Mouse (Mus musculus) T-helper 17 cell (primary cell): ENCODE measurements around the gene Sgtb.

Source experiments
- in situ Hi-C, 2 experiments: fragments of 300-600 bp; cut with MboI, MseI; formaldehyde crosslinking; loops; 1 replicate in 1 of 2; 2 replicates in 1 of 2; pipeline ENCODE4 v1.15.1; 2025; ENCODE audit warnings: high pct_unique_total_duplicates in 2 of 2

The Sgtb gene

DNA sequence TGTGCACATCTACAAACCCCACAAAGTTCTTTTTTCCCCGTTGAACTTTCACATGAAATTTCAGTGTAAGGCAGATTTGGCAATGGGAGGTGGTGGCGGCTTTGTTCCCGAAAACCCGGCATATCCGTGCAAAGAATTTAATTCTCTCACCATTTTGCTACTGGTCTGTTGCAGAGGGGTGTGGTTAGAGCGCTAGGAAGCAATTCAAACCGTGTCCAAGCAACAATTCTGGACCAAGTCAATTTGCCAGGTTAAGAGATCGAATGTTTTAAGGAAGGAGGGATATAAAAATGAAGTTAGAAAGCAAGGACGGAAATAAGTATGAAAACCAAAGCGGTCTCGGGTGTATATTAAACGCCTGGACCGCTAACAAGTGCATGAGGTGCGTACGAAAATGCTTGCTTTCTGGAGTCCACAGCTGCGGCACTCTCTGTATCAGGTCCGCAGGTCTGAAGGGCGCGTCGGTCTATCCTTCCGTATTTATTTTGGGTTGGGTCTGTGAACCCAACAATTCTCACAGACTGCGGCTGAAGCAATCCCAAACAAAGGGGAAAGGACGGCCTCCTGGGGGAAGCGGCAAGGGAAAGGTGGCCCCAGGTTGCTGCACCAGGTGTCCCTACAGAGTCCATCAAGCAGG is 772 bp upstream of the Sgtb start:
- in situ Hi-C loops, result no loop called here

DNA sequence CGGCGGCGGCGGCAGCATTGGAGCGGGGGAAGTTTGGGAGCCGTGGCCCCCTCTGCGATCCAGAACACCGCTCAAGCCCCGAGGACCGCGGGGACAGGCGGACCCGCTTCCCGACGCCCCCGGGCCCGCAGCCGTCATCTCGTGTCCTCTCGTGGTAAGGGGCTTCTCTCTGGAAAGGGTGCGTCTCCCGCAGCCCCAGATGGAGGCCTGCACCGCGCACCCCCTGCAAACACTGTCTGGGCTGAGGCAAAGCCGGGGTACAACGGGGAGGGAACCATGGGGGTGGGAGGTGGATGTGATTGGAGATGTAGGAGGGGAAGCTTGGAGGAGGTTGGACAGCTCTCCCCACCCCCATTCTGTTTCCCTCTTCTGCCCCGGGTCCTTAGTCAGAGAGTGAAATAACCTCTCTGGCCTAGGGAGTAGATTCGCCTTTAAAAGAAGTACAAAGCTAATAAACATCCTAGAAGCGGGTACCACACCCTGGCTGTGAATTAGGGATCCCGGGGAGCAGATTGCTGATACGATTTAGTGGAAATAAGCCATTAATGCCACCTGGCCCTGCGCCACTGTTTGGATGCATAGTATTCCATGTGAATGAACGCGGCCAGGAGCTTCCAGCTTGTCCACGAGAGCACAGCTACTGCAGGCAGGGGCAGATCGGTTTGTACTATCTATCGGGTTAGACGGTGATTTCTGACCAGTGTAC is 428 bp downstream of the Sgtb start:
- in situ Hi-C loops, result no loop called here

DNA sequence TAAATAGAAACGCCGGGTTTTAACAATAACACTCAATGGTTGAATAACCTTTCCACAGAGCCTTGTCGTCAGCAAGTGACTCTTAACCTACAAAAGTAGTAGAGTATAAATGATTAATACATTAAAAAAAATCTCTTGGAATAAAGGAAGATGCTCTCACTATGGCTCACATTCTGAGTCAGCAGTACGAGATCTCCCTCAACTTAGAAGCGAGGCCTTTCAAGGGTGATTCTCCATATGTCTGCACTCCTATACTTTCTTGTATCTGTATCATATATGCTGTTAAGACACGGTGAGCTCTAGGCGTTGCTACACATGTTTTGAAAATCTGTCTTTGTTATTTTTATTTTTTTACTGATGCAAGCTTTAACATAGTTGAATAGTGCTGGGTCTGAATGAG is 985 bp downstream of the Sgtb start:
- in situ Hi-C loops, result no loop called here

DNA sequence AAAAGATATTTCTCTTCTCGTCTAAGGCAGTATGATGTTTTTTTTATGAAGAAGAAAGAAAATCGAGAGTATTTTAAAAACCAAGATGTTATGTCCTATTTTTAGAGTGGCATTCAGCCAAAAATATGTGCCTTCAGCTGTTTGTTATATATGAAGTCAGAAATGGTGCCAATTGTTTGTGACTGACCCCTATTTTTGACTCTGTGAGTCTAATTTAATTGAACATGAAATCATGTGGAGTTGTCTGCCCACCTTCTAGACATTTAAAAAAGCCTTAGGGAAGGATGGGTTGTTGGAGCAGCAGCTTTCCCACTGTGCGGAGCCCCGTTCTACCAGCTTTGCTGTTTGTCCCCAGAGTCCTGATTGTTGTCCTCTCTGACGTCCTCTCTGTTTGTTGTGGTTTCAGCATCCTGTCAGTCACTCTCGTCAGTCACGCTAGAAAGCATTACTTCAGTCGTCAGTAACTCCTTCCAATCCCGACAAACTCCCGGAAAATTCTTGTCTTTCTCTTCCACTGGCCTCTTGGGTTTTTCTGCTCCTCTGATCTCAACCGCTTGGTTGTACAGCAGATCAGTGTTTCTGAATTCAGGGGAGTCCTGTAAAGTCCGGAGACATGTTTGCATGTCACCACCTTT is 2.8 kb downstream of the Sgtb start:
- in situ Hi-C loops, result no loop called here

DNA sequence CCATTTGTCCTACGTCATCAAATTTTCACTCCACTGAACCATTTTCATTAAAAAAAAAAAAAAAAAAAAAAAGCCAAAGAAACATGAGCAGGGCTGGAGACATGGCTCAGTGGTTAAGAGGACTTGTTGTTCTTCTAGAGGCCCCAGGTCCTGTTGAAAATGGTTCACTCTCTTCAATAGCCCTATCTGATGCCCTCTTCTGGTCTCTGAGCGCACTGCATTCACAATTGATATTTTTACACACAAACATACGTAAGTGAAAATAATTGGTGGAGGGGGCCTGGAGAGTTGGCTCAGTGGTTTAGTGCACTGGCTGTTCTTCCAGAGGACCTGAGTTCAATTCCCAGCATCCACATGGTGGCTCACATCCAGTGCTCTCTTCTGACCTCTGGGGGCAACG is 4.2 kb downstream of the Sgtb start:
- in situ Hi-C loops, result no loop called here

DNA sequence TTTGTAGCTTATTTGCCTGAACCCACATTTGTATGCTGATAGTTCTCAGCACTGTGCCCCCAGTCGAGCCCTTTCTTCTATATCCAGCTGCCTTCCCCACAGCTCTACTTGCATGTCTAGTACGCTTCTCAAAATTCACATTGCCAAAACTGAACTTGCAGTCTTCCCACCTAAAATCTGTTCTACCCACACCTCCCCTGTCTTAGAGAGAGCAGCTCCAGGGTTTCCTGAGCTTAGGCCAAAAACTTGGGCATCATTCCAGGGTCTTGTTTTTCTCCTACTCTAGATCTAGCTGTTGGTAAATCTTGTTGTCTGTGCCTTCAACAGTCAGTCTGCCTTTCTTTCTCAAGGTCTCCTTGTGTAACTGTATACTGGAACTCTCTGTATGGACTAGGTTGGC is 5.3 kb downstream of the Sgtb start:
- in situ Hi-C loops, result no loop called here

DNA sequence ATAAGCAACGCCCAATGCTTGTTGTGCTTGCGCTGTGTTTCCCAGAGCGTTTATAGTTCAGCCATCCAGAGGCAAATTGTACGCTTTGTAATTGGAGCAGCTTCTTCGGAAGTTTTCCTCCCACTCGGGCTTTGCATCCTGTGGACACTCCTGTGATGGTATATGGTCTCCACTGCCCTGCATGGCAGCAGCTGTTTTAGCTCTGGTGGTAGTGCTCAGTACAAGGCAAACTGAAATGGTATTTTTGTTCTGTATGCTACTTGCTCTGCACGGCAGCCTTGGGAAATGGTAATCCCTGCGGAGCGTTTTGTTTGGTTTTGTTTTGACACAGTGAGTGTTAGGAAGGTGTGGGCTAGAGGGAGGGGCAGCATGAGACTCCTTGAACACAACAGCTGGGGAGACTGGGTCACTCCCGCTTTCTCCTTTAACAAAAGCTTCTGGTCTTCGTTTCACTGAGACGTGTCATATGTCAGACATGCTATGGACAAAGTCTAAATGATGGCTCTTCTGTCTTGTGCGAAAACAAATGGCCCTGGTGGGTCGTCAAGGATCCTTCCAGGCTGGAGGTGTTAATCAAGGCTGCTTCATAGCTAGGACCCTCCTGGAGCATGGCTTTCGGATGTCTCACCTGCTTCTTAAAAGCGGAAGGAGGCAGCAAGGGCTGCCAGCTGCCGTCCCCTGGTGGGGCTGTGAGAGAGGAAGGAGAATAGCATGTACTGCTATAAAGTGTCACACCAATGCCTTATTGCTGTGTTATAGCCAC is 12.7 kb downstream of the Sgtb start:
- in situ Hi-C loops, result no loop called here

DNA sequence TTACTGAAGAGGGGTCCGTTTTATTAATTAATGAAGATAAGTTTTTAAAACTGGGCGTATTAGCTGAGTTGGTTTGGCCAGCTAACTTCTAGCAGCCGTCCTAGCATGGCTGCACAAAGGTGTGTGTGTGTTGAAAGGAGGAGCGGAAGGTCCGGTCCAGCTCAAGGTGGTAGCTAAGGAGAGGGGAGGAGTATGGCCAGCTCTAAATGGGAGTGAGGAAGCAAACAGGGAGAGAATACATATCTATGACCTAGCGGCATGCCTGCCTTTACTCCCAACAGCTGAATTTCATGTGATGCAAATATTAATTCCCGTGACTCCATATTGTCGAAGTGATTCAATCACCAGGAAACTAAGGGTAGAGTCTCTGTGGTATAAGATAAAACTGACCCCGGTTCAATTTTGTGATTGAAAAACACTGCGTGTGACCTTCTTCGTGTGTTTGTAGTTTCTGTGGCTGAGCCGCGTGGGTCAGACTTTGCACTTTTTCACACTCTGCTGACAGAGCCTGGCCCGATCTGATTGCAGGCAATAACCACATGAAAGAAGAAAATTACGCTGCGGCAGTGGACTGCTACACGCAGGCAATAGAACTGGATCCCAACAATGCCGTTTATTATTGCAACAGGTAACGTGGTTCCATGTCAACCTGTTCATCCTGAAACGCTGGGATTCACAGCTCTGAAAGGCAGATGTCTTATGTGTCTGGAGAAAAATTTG is 14.3 kb downstream of the Sgtb start:
- in situ Hi-C loops, result no loop called here

DNA sequence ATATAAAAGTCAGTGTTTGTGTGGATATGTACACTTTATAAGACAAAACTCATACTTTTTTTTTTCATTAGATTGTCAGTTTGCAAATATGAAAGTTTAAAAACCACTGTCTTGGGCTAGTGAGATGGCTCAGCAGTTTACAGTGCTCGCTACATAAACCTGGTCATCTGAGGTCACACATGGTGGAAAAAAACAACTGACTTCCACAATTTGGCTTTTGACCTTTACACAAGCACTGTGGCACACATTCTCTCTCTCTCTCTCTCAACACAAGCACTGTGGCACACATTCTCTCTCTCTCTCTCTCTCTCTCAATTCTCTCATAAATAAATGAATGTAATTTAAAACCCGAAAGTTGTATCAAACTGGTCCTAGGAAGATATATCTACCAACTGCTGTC is 23.0 kb downstream of the Sgtb start:
- in situ Hi-C loops, result no loop called here

DNA sequence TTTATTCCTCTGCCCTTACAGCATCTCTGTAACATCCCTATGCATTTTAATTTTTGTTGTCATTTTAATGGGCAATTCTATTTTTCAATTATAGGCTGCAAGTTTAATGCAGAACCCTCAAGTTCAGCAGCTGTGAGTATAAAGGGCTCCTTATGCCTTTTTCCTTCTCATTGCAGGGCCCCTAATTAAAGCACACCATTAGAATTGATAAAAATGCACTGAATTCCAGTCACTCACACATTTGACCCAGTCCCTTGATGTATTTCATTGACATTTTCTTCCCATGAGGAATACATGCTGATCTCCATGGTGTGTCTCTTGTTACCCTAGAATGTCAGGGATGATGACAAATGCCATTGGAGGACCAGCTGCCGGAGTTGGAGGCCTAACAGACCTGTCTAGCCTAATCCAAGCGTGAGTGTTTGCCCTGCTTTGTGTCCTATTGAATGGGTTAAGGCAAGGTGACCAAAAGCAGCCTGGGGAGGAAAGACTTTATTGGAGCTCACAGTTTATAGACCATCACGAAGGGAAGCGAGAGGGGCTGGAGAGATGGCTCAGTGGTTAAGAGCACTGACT is 25.1 kb downstream of the Sgtb start:
- in situ Hi-C loops, result no loop called here

DNA sequence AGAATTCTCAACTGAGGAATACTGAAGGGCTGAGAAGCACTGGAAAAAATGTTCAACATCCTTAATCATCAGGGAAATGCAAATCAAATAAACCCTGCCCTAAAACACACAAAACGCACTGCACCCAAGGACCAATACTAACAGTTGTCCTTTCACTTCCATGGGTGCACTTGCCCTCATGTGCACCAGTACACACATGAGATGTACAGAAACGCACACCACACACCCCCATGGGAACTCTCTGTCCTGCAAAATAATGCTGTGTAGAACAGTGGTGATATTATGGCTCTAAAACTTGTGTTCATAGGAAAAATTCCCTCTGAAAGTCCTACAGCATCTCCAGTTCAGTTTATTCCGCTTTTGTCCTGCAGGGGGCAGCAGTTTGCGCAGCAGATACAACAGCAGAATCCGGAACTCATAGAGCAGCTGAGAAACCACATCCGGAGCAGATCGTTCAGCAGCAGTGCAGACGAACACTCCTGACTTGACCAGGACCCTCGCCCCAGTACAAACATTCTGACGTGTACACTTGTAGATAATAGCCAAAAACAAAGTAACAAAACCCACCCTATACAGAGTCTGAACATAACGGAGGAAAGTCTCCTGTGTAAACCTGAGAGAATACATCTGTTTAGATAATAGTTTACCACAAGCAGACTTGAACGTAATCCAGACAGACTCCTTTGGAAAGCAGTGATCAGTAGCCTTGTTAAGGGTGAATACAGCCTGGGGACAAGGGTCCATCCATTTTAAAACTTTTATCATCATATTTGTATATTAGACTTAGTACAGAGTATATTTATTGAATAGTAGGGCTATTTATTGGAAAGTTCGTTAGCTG is 30.0 kb downstream of the Sgtb start:
- in situ Hi-C loops, result no loop called here

DNA sequence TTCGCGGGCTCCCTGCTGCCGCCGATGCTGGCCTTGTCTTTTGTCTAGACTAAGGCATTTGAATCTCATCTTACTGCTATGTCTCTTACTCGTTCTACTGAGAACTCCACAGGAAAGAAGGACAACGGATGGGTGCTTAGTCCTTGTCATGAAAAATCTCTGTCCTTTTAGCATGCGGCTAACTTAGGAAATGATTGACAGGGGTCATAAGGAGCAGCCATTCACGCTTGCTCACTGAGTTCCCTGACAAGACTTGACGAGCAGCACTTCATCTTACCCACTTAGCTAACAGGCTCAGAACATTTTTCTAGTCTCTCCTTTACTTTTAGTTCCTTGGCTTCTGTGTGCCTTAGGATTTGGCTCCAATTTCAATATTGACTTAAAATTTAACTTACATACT is 35.3 kb downstream of the Sgtb start:
- in situ Hi-C loops, result loop anchor here in 1 of 2 experiments (5.0 kb wide), 1 partner anchor 72 kb away; no protein-coding TSS in a partner anchor

DNA sequence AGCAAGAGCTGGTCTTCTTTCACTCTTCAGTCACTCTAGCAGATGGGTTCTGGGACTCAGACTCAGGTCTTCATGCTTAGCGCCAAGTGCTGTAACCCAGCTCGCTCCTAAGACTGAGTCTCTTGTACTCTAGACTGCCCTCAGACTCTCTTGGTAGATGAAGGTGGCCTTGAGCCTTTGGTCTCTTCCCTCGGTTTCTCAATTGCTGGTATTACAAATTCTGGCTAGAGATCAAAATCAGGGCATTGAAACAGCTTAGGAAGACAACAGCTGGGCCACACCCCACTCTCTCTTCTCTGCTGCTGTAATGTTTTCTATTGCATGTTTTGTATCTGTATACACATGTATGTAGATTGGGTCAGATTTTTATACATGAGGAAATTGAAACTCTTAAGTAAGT is 36.1 kb downstream of the Sgtb start:
- in situ Hi-C loops, result loop anchor here in 1 of 2 experiments (5.0 kb wide), 1 partner anchor 72 kb away; no protein-coding TSS in a partner anchor

DNA sequence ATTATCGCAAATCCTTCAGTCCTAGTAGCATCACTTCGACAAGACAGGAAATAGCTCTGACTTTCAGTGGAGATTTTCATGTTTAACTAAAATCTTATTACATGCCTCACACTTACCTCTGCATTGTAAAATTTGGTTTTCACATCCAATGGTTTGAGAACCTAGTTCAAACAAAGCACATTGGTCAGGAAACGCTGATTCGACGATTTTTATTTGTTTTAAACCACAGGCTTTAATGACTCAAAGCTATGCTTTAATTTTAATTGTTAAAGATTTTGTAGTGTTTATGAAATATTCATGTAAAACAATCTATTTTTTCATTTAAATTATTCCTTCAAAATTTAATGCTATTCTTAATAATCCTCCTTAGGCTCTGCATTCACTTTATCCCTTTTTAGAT is 44.6 kb downstream of the Sgtb start:
- in situ Hi-C loops, result no loop called here

DNA sequence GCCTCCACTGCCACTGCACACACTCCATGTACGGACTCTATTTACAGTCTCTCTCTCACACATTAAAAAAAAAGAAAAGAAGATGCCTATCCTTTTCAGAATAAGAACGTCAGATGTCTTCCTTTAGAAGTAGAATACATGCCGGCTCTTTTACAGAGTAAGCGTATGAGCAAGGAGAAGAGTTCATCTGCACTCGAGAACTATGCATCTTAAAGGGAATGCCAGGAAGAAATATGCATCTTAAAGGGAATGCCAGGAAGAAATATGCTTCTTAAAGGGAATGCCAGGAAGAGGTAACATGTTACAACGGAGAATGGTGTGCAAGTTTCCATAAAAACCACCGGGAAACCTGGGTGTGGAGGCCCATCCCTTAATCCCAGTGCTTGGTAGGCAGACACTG is 45.6 kb downstream of the Sgtb start:
- in situ Hi-C loops, result no loop called here

DNA sequence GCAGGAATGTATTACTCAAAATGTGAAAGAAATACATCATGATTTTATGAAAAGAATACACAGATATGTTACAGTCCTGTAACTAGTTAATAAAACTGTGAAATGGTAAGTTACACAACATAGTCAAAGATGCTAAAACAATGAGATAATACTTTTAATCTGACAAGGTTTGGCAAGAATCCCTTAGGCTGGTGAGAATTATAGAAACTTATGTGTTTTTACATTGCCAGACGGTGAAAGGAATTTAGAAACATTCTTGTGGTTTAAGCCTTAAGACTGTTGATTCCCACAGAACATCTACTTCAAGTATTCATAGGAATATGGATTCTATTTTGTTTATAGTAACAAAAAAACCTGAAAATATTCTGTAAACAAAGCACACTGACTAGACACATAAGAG is 46.1 kb downstream of the Sgtb start:
- in situ Hi-C loops, result no loop called here

DNA sequence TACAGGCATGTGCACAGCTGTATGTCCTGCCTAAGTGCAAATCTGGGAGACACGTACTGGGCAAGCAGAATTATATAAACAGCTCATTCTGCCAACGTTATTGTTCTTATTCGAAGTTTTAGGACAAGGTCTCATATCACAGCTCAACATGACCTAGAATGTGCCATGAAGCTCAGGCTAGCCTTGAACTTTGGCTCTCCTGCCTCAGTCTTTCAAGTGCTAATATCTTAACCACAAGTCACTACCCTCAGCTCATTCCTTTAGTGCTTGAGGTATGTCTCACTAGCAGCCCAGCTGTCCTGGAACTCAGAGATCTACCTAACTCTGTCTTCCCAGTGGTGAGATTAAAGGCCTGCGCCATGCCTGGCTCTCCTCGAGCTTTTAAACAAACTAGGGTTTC is 62.2 kb downstream of the Sgtb start:
- in situ Hi-C loops, result no loop called here

DNA sequence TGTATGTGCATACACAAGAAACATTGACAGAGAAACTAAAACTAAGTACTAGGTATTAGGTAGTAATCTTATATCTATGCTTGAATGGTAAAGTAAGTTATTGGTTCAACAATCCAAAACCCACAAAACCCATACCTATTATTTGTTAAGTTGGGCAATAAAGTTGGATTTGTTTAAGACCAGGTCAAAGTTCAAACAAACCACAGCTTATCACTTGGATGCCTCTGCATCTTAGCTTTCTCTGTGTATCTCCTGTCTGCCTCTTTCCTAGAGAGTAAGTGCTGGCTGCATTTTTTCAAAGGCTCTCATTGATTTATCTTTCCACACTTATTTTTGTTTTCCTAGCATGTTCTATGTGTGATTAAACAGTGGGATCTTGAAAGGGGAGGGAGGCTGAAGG is 63.0 kb downstream of the Sgtb start:
- in situ Hi-C loops, result no loop called here

DNA sequence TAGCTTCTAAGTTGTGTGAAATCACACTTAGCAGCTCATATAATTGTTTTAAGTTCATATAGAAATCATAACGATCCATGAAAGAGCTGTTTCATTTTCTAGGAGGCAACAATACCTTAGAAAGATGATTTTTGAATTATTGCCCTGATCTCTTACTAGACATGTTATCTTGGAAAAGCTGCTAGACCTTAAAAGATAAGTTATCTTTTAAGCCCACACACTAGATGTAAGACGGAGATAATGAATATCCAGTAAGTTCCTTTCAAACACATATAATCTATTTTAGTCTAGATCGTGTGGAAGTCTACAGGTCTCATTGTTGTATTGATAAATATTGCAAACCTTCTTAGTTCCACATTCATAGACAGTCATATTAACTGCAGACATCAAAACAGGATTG is 67.3 kb downstream of the Sgtb start:
- in situ Hi-C loops, result no loop called here
